Mouse (Mus musculus) cerebellum, adult 2 months (tissue): ENCODE measurements at regions not wholly inside any gene's neighbourhood (a gene's known extent, or its start where the extent isn't known, plus 50 kb on each side); places are given as distances from the start of the nearest gene placed in this dataset.

Experiments
- CTCF ChIP-seq: fragments of 200-500 bp; IDR thresholded peaks from 2 replicates; pipeline ENCODE4 v1.5.1; 2011; ENCODE audit warnings: low read depth, mild to moderate bottlenecking, control low read depth, low read length, moderate library complexity, borderline replicate concordance; ENCODE audit not compliant: insufficient read depth
- POLR2A ChIP-seq: fragments of 200-500 bp; IDR thresholded peaks from 2 replicates; pipeline ENCODE4 v1.6.1; 2011; ENCODE audit warnings: low read length, control low read depth, borderline replicate concordance; ENCODE audit not compliant: insufficient read depth

- no peak for TF ChIP-seq CTCF
- no peak for TF ChIP-seq POLR2A
These were observed 1407.0 kb downstream of the 4930444P10Rik start for GRCm38 (mm10) chr1:14686172-14686571.
